Mouse (Mus musculus): ENCODE measurements around the gene Pmel. TPM values are rescaled to one million over a fixed set of nuclear protein-coding genes. Genes with fewer than 3 reads are reported as not detected.

Gene Pmel
- polyA plus RNA-seq, 1 experiment, result 0.61 TPM

GRCm38 (mm10) chr10:128731002-128731433 lies 27.0 kb downstream of the Pmel start:
- Histone ChIP-seq H3K27ac (ENCODE audit: insufficient read depth, low read length) (no peak overlapping the region), H3K4me3 (ENCODE audit: insufficient read depth, low read length) (no peak overlapping the region), H3K4me1 (ENCODE audit: control insufficient read depth, insufficient read depth, low read length) (no peaks in the 10 kb centered on the region)
- no peak for TF ChIP-seq POLR2A (IDR thresholded peaks at IDR 0.05; ENCODE audit: extremely low read depth, insufficient read depth, low read length)
- TF ChIP-seq CTCF (IDR thresholded peaks at IDR 0.05; ENCODE audit: extremely low read depth, insufficient read depth, low read length), result peak; percentile 77

DNA sequence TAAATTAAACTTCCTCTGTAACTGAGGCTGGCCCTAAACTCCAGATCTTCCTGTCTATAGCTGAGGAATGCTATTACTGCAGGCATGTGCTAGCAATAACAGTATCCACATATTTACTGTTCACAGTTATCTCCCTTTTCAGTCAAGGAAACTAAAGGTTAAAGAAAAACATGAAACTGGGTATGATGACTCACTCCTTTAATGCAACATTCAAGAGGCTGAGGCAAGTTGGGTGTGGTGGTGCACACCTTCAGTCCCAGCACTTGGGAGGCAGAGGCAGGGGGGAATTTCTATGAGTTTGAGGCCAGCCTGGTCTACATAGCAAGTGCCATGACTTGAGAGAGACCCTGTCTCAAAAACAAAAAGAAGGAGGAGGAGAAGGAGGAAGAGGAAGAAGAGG lies 28.0 kb downstream of the Pmel start:
- no peak for TF ChIP-seq CTCF (IDR thresholded peaks at IDR 0.05; ENCODE audit: extremely low read depth, insufficient read depth, low read length)
- TF ChIP-seq POLR2A (IDR thresholded peaks at IDR 0.05; ENCODE audit: extremely low read depth, insufficient read depth, low read length), result no peak
- no peaks in the 10 kb centered on the region for H3K4me1 ChIP-seq (ENCODE audit: control insufficient read depth, insufficient read depth, low read length)
- no peak overlapping the region for H3K4me3 ChIP-seq (ENCODE audit: insufficient read depth, low read length)
- no peak overlapping the region for H3K27ac ChIP-seq (ENCODE audit: insufficient read depth, low read length)

- H3K4me3 ChIP-seq (ENCODE audit: insufficient read depth, low read length), result peak overlapping the region; percentile 44; the same call in 1 of the 2 replicates
- no peaks in the 10 kb centered on the region for H3K4me1 ChIP-seq (ENCODE audit: control insufficient read depth, insufficient read depth, low read length)
- H3K27ac ChIP-seq (ENCODE audit: insufficient read depth, low read length), result no peak overlapping the region
- TF ChIP-seq POLR2A (IDR thresholded peaks at IDR 0.05; ENCODE audit: extremely low read depth, insufficient read depth, low read length) (no peak), CTCF (IDR thresholded peaks at IDR 0.05; ENCODE audit: extremely low read depth, insufficient read depth, low read length) (no peak)
Measured at GRCm38 (mm10) chr10:128737435-128737834, 33.4 kb downstream of the Pmel start.

DNA sequence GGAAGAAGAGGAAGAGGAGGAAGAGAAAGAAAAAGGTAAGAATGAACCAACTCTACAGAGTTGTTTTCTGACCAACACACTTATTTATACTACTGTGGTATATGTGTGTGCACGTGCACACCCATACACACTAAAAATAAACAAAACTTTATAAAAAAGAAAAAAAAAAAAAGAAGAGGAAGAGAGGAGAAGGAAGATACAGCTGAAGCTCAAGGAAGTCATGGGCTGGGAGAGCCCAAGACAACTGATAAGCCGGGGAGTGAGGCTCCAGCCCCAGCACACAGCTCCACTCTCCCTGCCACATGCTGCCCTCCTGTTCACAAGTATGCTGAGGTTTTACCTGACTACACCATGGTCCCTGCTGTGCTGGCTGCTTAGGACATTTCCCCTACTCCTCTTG lies 36.3 kb downstream of the Pmel start:
- Histone ChIP-seq H3K27ac (ENCODE audit: insufficient read depth, low read length) (no peak overlapping the region), H3K4me1 (ENCODE audit: control insufficient read depth, insufficient read depth, low read length) (peaks cover 3% of the 10 kb centered on the region; the same call in 1 of the 2 replicates), H3K4me3 (ENCODE audit: insufficient read depth, low read length) (no peak overlapping the region)
- TF ChIP-seq CTCF (IDR thresholded peaks at IDR 0.05; ENCODE audit: extremely low read depth, insufficient read depth, low read length), result no peak
- no peak for TF ChIP-seq POLR2A (IDR thresholded peaks at IDR 0.05; ENCODE audit: extremely low read depth, insufficient read depth, low read length)

DNA sequence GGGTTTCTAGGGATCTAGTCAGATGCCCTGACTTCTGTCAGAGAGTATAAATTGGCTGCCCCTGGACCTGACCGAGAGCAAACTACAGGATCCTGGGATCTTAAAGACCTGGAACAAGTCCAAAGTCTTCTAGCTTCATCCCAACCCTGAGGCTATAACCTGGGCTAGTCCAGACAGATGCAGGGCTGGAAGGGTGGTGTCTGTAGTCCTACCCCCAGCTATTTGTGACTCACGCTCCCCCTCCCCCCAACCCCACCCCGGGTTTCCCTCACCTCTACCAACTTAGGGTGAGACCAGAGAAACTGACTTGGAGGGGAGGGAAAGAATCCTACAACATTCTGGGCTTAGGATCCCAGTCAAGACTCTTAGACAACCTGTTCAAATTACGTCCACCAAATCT lies 38.6 kb downstream of the Pmel start:
- no peak for TF ChIP-seq CTCF (IDR thresholded peaks at IDR 0.05; ENCODE audit: extremely low read depth, insufficient read depth, low read length)
- TF ChIP-seq POLR2A (IDR thresholded peaks at IDR 0.05; ENCODE audit: extremely low read depth, insufficient read depth, low read length), result no peak
- Histone ChIP-seq H3K4me3 (ENCODE audit: insufficient read depth, low read length) (peak overlapping the region; percentile 81; the same call in 1 of the 2 replicates), H3K27ac (ENCODE audit: insufficient read depth, low read length) (no peak overlapping the region), H3K4me1 (ENCODE audit: control insufficient read depth, insufficient read depth, low read length) (peaks cover 3% of the 10 kb centered on the region; the same call in 1 of the 2 replicates)

- TF ChIP-seq CTCF (IDR thresholded peaks at IDR 0.05; ENCODE audit: extremely low read depth, insufficient read depth, low read length) (no peak), POLR2A (IDR thresholded peaks at IDR 0.05; ENCODE audit: extremely low read depth, insufficient read depth, low read length) (no peak)
- H3K4me3 ChIP-seq (ENCODE audit: insufficient read depth, low read length), result peak overlapping the region; percentile 81
- H3K27ac ChIP-seq (ENCODE audit: insufficient read depth, low read length), result no peak overlapping the region
- peaks cover 3% of the 10 kb centered on the region; the same call in 1 of the 2 replicates for H3K4me1 ChIP-seq (ENCODE audit: control insufficient read depth, insufficient read depth, low read length)
Measured at GRCm38 (mm10) chr10:128743235-128743634, 39.2 kb downstream of the Pmel start.

DNA sequence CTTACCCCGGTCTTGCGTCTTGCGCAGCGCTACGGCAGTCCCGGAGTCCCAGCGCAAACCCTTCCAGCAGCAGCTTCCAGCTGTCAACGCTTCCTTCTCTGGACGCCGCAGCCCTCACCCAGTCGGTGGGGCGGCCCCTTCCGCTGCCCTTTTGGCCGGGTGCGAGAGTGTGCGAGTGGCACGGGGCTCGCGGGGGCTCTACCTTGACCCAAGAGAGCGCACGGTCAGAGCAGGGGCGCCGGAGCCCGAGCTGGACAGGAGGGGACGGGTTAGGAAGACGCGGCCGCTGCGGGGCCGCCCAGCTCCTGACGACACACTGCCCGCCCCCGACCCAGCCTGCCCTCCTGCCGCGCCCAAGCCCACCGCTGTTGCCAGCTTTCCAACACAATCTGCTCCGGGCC lies 39.8 kb downstream of the Pmel start:
- Histone ChIP-seq H3K27ac (ENCODE audit: insufficient read depth, low read length) (peak overlapping the region; percentile 43; the same call in 1 of the 2 replicates), H3K4me1 (ENCODE audit: control insufficient read depth, insufficient read depth, low read length) (peaks cover 3% of the 10 kb centered on the region; the same call in 1 of the 2 replicates), H3K4me3 (ENCODE audit: insufficient read depth, low read length) (peak overlapping the region; percentile 81)
- no peak for TF ChIP-seq POLR2A (IDR thresholded peaks at IDR 0.05; ENCODE audit: extremely low read depth, insufficient read depth, low read length)
- no peak for TF ChIP-seq CTCF (IDR thresholded peaks at IDR 0.05; ENCODE audit: extremely low read depth, insufficient read depth, low read length)

DNA sequence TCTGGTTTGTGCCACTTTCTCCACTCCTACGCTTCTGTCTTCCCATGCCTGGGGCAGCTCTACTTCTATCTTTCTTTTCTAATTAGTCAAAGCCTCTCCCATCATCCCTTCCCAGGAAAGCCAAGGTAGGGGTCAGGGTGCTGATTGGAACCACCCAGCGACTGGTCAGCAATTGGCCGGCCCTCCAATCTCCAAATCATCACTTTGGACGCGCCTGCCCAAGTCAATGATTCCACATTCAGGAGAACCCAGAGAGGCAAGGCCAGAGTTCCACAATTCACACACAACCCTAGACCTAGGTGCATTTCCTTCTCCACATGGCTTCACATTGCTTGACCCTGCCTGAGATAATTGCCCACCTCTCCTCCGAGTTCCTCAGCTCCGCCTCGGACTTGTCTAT lies 40.2 kb downstream of the Pmel start:
- peaks cover 3% of the 10 kb centered on the region; the same call in 1 of the 2 replicates for H3K4me1 ChIP-seq (ENCODE audit: control insufficient read depth, insufficient read depth, low read length)
- H3K27ac ChIP-seq (ENCODE audit: insufficient read depth, low read length), result no peak overlapping the region
- TF ChIP-seq CTCF (IDR thresholded peaks at IDR 0.05; ENCODE audit: extremely low read depth, insufficient read depth, low read length), result no peak
- TF ChIP-seq POLR2A (IDR thresholded peaks at IDR 0.05; ENCODE audit: extremely low read depth, insufficient read depth, low read length), result no peak
- H3K4me3 ChIP-seq (ENCODE audit: insufficient read depth, low read length), result peak overlapping the region; percentile 81

- TF ChIP-seq CTCF (IDR thresholded peaks at IDR 0.05; ENCODE audit: extremely low read depth, insufficient read depth, low read length), result no peak
- TF ChIP-seq POLR2A (IDR thresholded peaks at IDR 0.05; ENCODE audit: extremely low read depth, insufficient read depth, low read length), result no peak
- H3K4me3 ChIP-seq (ENCODE audit: insufficient read depth, low read length), result peak within 1 kb of the TSS; percentile 81
- H3K27ac ChIP-seq (ENCODE audit: insufficient read depth, low read length), result peak within 1 kb of the TSS; percentile 43; the same call in 1 of the 2 replicates
- peaks cover 3% of the 10 kb centered on the region for H3K4me1 ChIP-seq (ENCODE audit: control insufficient read depth, insufficient read depth, low read length)
Measured at GRCm38 (mm10) chr10:128744680-128745601, 40.9 kb downstream of the Pmel start, which contains the start of gene Dgka. TSS of gene Dgka (minus strand) at chr10:128744855.

All from cortical plate, adult 2 months (tissue).